In genomic region chr10:128335582-128335981, GRCm38 (mm10) we compare ENCODE assay signal across 9 mouse cellular contexts. TPM values are rescaled to one million over a fixed set of nuclear protein-coding genes. Genes with fewer than 3 reads are reported as not detected.
DNase-seq lines count a peak whose midpoint lies in the region; ATAC-seq and TF ChIP-seq lines count a peak whose summit lies in the region.
"Had no signal": no experiment of that assay in that cellular context is flagged by ENCODE, and none has a peak within 500 bp of the region (broad histone marks: within the 10 kb centered on the region; RNA-seq: fewer than 3 reads in every experiment).

No protein-coding gene starts in this region.

- H3K79me2 ChIP-seq in myocyte (ENCODE audit: control insufficient read depth, insufficient read depth), result peaks cover 28% of the 10 kb centered on the region

- TF ChIP-seq POLR2A in myocyte (IDR thresholded peaks at IDR 0.05; ENCODE audit: insufficient read length, low read depth), result no peak

- peaks cover 11% of the 10 kb centered on the region for H3K36me3 ChIP-seq in kidney, embryonic 15.5 days
- no peaks in the 10 kb centered on the region for H3K36me3 ChIP-seq in heart, embryonic 15.5 days
- H3K36me3 ChIP-seq in myocyte (ENCODE audit: control insufficient read depth, insufficient read depth), result no peaks in the 10 kb centered on the region

- peaks cover 35% of the 10 kb centered on the region for H3K4me1 ChIP-seq in kidney, embryonic 15.5 days
- peaks cover 39% of the 10 kb centered on the region for H3K4me1 ChIP-seq in heart, embryonic 15.5 days (replicated peaks)

- H3K27me3 ChIP-seq in kidney, embryonic 15.5 days, result no peaks in the 10 kb centered on the region
- H3K27me3 ChIP-seq in heart, embryonic 15.5 days, result no peaks in the 10 kb centered on the region
- no peaks in the 10 kb centered on the region for H3K27me3 ChIP-seq in myocyte (ENCODE audit: control insufficient read depth, insufficient read depth, insufficient read length)

- no peak overlapping the region for H3K4me2 ChIP-seq in kidney, embryonic 15.5 days
- no peak overlapping the region for H3K4me2 ChIP-seq in heart, embryonic 15.5 days
- H3K4me2 ChIP-seq in myocyte (ENCODE audit: low read depth), result peak overlapping the region; percentile 25

- DNase-seq in kidney, adult 11 months, result peak; percentile 56
- DNase-seq in T-cell, adult 2 months (ENCODE audit: low spot score), result peak; percentile 79
- DNase-seq in left cerebral cortex, postnatal 14 days (ENCODE audit: low spot score in 2 of 2), result peak; percentile 47 to 73
- peak; percentile 47 to 62 for DNase-seq in thymus, adult 18-20 months

- intact Hi-C loops in left cerebral cortex, postnatal 14 days (cut with DNase I), result loop anchor here (10.0 kb wide), 1 partner anchor 119 kb away; the partner anchor contains the start of gene Smarcc2

- no peak for ATAC-seq in kidney, embryonic 15.5 days (replicated peaks; ENCODE audit: low FRiP score)
- peak; percentile 39; the same call in 1 of the 2 replicates for ATAC-seq in common myeloid progenitor, adult 5-6 weeks (replicated peaks; ENCODE audit: low read depth, poor library complexity, severe bottlenecking)
- no peak for ATAC-seq in heart, embryonic 15.5 days (replicated peaks; ENCODE audit: insufficient number of reproducible peaks, insufficient read depth, low FRiP score, low read depth)

- no peaks in the 10 kb centered on the region for H3K9me3 ChIP-seq in kidney, embryonic 15.5 days (replicated peaks)
- H3K9me3 ChIP-seq in heart, embryonic 15.5 days (replicated peaks), result no peaks in the 10 kb centered on the region

- no peak overlapping the region for H3K27ac ChIP-seq in kidney, embryonic 15.5 days
- H3K27ac ChIP-seq in heart, embryonic 15.5 days, result peak overlapping the region; percentile 94
- H3K27ac ChIP-seq: macrophage had no signal

- WGBS in kidney, embryonic 15.5 days, result 1% methylated on average over 4 of the region's 4 CpGs
- 5% methylated on average over 4 of the region's 4 CpGs for WGBS in heart, embryonic 15.5 days

- no peak overlapping the region for H3ac ChIP-seq in myocyte (ENCODE audit: control insufficient read depth, insufficient read length)

- H3K9ac ChIP-seq in kidney, embryonic 15.5 days, result no peak overlapping the region
- H3K9ac ChIP-seq in heart, embryonic 15.5 days, result no peak overlapping the region

- no peak overlapping the region for H3K4me3 ChIP-seq in kidney, embryonic 15.5 days (replicated peaks)
- H3K4me3 ChIP-seq in heart, embryonic 15.5 days, result no peak overlapping the region
- no peak overlapping the region for H3K4me3 ChIP-seq in myocyte

TF ChIP-seq in myocyte, 11 proteins besides CTCF, POLR2A, EP300 and RAD21:
- TF ChIP-seq SRF (IDR thresholded peaks at IDR 0.05; ENCODE audit: control insufficient read depth, insufficient read length, low read depth) (no peak), MAX (IDR thresholded peaks at IDR 0.05; ENCODE audit: low read depth) (no peak), REST (IDR thresholded peaks at IDR 0.05; ENCODE audit: insufficient read depth, insufficient read length) (no peak), POLR2AphosphoS2 (IDR thresholded peaks at IDR 0.05; ENCODE audit: insufficient read length, low read depth) (no peak)

RNA-seq across cellular contexts. Expression of gene Cs, which starts 2.0 kb away (rescaled TPM):
- polyA plus RNA-seq in kidney, embryonic 15.5 days (2015; fragmentation: Nextera tagmentation; extraction: Ambion mirVana), result 200 and 214 TPM in 2 replicates
- 100 and 116 TPM in 2 replicates for total RNA-seq in common myeloid progenitor, adult 5-6 weeks (2017)
- polyA plus RNA-seq in heart, embryonic 15.5 days (2015; fragmentation: Nextera tagmentation; extraction: Ambion mirVana), result 448 and 450 TPM in 2 replicates
- total RNA-seq in left cerebral cortex, postnatal 14 days (2021), result 100 to 1,000 TPM; 269 to 271 TPM
- 253 TPM for polyA plus RNA-seq in myocyte (2012; fragmentation: generic; extraction: Trizol)

RNA-seq across cellular contexts. Expression of gene Cnpy2, which starts 13.3 kb away (rescaled TPM):
- 331 and 361 TPM in 2 replicates for polyA plus RNA-seq in kidney, embryonic 15.5 days (2015; fragmentation: Nextera tagmentation; extraction: Ambion mirVana)
- 94.4 and 114 TPM in 2 replicates for total RNA-seq in common myeloid progenitor, adult 5-6 weeks (2017)
- 186 and 213 TPM in 2 replicates for polyA plus RNA-seq in heart, embryonic 15.5 days (2015; fragmentation: Nextera tagmentation; extraction: Ambion mirVana)
- 10 to 100 TPM; 65.9 to 68.9 TPM for total RNA-seq in left cerebral cortex, postnatal 14 days (2021)
- 91.8 TPM for polyA plus RNA-seq in myocyte (2012; fragmentation: generic; extraction: Trizol)

RNA-seq across cellular contexts. Expression of gene Pan2, which starts 32.4 kb away (rescaled TPM):
- polyA plus RNA-seq in kidney, embryonic 15.5 days (2015; fragmentation: Nextera tagmentation; extraction: Ambion mirVana), result 38.4 and 41.7 TPM in 2 replicates
- 12.8 and 13.7 TPM in 2 replicates for total RNA-seq in common myeloid progenitor, adult 5-6 weeks (2017)
- 22.3 and 27.8 TPM in 2 replicates for polyA plus RNA-seq in heart, embryonic 15.5 days (2015; fragmentation: Nextera tagmentation; extraction: Ambion mirVana)
- total RNA-seq in left cerebral cortex, postnatal 14 days (2021), result 10 to 100 TPM; 13.3 to 13.4 TPM
- 6.2 TPM for polyA plus RNA-seq in myocyte (2012; fragmentation: generic; extraction: Trizol)

RNA-seq across cellular contexts. Expression of gene Coq10a, which starts 33.2 kb away (rescaled TPM):
- polyA plus RNA-seq in kidney, embryonic 15.5 days (2015; fragmentation: Nextera tagmentation; extraction: Ambion mirVana), result 13.7 TPM in 2 replicates
- 6.4 and 11.8 TPM in 2 replicates for total RNA-seq in common myeloid progenitor, adult 5-6 weeks (2017)
- polyA plus RNA-seq in heart, embryonic 15.5 days (2015; fragmentation: Nextera tagmentation; extraction: Ambion mirVana), result 17.0 TPM in 2 replicates
- 10 to 100 TPM; 72.0 to 74.4 TPM for total RNA-seq in left cerebral cortex, postnatal 14 days (2021)
- 61.2 TPM for polyA plus RNA-seq in myocyte (2012; fragmentation: generic; extraction: Trizol)

RNA-seq across cellular contexts. Expression of gene Il23a, which starts 37.0 kb away (rescaled TPM):
- polyA plus RNA-seq in kidney, embryonic 15.5 days (2015; fragmentation: Nextera tagmentation; extraction: Ambion mirVana), result 0.21 and 0.40 TPM in 2 replicates
- total RNA-seq in common myeloid progenitor, adult 5-6 weeks (2017), result 0.05 TPM in 1 of 2 replicates, not detected in the other
- 4.0 and 4.8 TPM in 2 replicates for polyA plus RNA-seq in heart, embryonic 15.5 days (2015; fragmentation: Nextera tagmentation; extraction: Ambion mirVana)
- total RNA-seq in left cerebral cortex, postnatal 14 days (2021), result 1 to 10 TPM in 1 of 2 experiments, under 1 TPM in 1; 0.97 to 1.4 TPM
- 0.24 TPM for polyA plus RNA-seq in myocyte (2012; fragmentation: generic; extraction: Trizol)
